Mouse (Mus musculus) brain, embryonic 18.5 days (tissue): ENCODE results near the gene Scarb1.

Source experiments
- DNase-seq: peaks from one replicate; pipeline ENCODE4 v3.0.0-alpha.2; 2012; ENCODE audit warnings: low read depth, low spot score

Scarb1 gene

DNA sequence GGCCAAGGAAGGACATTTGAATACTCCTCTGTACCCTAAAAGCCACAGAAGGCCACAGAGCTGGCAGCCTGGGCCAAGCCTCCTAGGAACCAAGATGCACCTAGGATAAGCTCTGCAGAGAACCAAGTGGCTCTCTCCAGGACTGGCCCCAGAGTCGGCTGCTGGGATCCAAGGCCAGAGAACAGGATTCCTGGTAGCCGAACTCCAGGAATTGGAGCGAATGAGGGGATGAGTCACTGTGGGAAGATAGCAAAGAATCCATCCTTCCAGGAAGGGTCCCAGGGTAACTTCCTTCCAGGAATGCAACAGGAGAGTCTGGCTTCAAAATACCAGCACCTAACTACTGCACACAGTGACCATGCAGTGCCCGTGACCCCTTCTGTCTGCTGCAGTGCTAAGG lies 8.6 kb downstream of the Scarb1 start:
- DNase-seq: no peak

DNA sequence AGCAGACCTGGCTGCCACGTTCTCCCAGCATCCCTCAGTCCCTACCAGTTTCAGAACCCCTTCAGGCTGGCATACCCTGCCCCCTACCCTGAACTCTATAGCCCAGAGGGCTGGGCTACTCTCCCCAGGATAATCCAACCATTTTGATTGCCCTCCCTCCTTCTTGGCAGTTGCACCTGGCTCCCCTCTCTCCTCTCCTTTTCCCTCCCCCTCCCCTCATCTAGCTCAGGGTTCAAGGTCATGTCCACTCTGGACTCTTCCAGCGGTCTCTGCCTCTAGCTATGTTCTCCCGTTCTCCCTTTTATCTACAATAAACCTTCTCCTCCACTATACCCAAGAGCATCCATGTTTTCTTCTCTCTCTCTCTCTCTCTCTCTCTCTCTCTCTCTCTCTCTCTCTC lies 9.1 kb downstream of the Scarb1 start:
- DNase-seq: no peak

DNA sequence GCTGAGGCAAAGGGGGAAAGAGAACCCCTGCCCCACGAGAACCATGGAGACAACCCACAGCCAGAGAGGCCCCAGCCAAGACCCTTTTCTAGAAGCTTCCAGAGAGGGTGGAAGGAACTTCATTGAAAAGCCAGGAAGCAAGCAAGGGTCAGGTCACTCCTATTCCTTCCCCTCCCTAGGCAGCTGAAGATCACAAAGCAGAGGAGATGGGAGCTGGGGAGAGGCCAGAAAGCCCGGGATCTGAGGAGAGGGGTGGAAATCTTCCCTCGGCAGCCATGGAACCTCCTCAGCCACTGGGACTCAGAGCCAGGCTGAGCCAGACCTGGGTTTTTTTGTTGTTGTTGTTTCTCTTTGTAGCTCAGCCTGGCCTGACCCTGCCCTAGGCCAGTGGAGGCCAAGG lies 9.8 kb downstream of the Scarb1 start:
- no peak for DNase-seq

DNA sequence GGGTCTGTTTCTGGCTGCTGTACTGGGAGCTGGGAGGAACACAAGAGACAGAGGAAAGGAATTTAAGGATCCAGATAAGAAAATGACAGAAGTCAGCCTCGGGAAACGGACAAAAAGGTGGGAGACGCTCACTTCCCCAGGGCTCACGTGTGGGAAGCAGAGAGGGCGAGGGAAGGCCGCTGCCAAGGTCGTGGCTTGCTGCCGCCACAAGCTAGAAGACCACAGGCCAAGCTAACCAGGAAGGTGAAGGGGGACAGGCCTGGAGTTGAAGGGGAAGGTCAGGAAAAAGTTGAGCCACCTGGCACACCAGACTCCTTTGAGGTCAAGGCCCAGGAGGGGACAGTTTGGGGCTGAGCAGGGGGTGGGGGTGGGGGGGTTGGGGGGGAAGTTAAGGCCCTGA lies 10.2 kb downstream of the Scarb1 start:
- DNase-seq: no peak

DNA sequence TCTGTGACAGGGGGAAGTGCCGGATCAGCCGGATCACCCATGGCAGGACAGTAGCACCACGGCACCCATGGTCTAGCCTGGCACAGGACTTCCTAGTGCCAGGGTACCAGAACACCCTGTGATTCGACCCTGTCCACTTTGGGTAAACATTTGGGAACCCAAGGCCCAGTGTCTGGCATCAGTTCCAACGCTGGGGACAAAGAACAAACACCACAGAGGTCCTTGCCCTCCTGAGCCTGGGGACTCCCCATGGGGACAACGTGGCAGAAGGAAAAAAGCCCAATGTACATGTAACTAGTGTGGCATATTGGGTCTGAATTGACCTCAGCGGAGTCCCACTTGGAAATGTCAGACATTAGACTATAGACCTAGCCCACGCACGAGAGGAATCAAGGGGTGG lies 10.7 kb downstream of the Scarb1 start:
- DNase-seq: no peak

DNA sequence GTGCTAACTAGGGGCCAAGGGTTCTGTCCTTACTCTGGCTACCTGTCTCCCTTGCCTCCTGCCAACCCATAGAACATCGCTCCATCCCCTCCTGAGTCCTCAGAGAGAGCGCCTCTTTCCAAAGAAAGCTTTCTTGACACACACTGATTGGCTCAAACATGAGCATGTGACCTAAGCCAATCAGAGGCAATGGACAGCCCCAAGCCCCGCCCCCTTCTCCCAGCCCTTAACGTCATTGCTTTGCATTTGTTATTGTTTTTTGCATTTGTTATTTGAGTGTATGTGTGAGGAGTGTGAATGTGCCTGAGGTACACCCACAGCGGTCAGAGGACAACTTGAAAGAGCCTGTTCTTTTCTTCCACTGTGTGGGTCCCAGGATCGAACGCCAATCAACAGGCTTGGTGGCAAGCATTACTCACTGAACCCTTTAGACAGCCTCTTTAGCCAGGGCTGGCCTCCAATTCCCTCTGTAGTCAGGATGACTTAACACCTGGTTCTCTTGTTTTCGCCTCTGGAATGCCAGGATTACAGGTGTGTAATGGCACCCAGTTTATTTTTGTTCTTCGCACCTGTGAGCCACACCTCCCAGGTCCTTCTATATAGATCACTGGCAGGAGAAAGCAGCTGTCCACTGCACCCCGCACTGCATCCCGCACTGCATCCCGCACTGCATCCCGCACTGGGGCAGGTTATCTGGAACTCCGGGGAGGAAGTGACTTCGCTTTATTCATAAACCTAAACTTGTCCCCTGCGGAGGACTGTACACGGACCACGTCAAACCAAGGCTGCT lies 13.1 kb downstream of the Scarb1 start:
- no peak for DNase-seq

DNA sequence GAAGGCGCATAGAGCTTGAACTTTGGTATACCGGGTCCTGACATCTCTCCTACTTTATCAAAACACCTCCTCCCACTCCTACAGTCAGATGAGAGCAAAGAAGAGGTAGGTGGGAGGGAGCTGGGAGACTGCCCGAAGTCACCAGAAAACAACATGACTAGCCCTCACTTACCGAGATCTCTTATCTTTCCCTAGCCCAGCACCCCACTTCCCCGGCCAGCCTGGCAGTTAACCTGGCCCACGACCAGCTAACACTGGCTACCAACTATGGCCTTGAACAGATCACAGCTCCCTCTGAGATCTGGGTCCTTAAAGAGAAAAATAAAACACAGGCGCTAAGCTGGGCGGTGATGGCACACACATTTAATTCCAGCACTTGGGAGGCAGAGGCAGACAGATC lies 14.5 kb downstream of the Scarb1 start:
- no peak for DNase-seq

DNA sequence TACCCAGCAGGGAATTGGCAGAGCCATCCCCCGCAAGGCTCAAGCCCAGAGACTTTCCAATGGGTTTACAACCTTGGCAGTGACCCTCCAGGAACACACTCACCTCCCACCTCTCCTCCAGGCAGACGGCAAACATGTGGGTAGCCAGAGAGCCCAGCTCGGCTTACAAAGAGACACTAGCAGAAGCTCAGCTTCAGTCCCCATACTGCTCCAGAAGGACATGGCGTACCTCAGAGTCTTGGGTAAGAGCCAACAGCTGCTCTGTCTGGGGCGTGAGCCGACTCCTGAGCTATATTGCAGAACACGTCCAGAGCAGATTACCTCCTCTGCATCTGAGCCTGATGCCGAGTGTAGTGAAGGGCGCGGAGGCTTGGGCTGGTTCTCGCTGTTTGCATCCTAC lies 15.0 kb downstream of the Scarb1 start:
- no peak for DNase-seq

DNA sequence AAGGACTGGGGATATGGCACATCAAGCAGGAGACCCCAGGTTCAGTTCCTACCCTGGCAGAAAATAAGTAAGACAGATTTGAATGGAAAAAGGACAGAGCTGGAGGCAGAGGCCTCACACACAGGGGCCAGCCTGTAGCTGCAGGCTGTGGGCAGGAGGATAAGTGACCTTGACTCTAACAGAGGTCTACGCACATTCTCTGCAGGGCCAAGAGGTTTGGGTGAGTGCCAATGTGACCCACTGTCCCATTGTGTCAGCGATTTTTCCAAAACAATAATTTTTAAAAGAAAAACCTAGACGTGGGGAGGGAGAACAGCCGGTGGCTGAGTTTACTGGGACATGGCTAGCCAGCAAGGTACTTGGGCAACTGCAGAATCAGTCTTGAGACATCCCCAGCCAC lies 15.6 kb downstream of the Scarb1 start:
- DNase-seq: no peak

DNA sequence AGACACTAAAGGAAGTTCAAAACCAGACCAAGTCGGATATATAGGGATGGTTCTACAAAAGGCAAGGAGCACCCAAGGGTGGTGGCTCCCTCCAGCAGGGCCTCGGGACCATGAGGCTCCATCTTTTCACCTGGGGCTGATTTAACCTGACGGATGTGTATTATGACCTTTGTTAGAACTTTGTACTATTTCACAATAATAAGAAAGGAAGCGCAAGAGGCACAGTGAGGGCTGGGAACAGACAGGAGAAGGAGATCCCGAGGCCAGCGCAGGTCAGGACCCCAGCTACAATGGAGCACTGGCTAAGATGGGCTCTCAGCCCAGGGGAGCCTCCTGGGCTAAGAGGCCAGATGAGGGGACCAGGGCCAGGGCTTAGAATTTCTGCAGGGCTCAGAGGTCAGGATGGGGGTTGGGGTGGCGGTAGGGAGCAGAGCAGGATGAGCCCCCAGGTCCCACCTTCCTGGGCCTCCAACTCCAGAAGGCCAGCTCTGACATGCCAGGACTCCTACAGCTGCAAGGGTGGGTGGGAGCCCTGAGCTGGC lies 16.9 kb downstream of the Scarb1 start:
- no peak for DNase-seq

DNA sequence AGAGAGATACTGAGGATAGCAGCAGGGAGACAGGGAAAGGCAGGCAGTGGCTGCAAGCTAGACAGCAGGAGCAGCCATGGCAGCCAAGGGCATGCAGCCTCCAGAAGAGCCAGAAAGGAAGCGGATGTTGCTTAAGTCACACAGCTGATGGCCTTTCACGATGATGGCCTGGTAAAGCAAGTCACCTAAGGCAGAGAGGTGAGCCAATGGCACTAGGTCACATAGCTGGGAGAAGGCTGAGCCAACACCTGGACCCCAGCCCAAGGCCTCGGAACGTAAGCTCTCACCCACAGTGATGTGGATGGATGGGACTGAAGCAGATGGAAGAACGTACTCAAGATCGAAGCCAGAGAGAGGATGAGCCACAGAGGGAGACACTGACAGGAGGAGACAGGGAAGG lies 17.8 kb downstream of the Scarb1 start:
- no peak for DNase-seq

DNA sequence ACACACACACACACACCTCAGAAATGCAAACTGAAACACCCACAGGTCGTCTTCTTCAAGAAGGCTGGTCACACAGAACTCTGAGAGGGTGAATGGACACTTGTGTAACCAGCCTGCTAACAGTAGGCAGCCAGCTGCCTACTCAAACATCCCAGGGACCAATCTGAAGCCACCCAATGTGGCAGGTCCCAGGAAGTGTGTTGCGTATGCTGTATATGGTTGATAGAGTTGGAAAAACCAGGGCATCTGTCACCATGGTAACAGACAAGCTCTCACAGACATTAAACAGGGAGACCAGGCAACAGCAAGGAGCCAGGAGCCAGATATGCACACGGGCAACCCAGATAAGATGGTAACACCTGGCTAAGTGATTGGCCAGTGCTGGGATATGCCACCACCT lies 19.1 kb downstream of the Scarb1 start:
- DNase-seq: no peak

DNA sequence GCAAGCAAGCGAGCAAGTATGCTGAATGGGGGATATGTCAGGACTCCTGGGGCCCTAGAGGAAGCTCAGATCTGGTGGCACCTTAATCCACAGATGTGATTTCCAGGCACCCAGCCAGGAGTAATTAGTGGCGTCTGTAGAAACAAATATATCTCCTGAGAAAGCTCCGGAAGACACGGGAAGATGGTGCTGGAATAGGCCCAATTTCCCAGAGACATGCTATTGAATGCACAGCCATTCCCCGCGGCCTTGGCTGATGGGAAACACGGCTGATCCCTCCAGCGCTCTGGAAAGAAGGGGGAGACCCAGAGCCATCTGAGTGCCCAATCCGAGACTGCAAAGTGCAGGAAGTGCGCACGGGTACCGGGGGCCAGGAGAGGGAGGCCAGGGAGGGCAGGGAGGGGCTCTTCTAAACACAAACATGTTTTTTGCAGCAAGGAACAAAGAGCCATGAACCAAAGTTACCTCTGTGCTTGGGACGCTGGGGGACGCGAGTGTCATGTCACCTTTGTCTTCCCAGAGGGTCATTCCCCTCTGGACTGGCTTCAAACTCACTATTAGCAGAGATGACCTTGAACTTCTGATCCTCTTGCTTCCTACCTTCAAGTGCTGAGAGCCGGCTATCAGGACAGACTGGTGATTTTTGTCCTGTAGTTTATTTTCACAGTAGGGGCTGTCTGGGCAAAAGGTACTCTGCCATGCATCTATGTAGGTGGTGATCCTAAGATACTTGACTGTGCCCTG lies 21.7 kb downstream of the Scarb1 start:
- DNase-seq: no peak

DNA sequence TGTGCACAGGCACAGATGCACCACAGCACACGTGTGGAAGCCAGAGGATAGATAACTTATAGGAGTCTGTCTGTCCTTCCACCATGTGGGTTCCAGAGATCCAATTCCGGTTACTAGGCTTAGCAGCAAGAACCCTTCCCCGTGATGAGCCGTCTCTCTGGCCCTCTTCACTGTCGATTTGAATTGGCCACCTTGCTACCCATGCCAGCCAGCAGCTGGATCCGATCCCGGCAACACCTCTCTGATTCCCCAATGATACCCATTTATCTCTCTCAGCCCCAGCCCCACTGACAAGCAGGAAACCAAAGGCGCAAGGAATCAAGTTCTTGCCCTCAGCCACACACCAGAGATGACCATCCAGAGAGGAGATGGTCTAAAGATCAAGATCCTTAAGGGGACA lies 22.9 kb downstream of the Scarb1 start:
- no peak for DNase-seq

DNA sequence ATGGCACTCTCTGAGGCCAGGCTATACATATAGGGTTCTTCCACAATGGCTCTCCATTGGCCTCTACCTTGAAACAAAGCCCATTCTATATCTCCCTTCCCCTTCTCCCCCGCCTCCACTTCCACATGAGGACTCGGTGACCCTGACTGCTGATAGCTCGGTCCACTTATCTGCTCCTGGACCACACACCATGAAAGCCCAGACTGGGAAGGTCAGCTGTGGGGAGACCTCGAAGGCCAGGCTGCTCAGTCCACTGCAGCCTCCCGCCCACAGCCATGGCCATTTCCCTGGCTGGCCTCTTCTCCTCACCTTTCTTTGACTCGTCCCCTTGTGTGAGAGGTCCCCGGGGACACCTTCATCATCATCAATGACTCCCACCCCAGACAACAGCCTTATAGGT lies 23.6 kb downstream of the Scarb1 start:
- no peak for DNase-seq

DNA sequence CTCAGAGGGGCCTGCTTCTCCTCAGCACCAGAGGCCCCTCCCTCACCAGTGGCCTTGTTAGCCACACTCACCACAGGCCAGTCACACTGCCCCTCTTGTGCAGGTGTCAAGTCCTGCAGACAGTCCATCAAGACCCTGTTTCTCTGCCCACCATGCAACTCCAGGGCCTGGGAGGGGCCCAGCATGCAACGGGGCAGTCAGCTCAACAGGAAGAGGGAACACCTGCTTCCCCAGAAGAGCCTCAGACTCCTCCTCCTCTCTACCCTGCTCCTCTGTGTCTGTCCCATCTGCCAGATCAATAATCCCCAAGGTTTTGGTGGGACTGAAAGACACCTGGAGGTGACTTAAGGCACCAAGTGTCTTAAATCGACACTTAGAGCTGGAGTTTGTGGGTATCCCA lies 24.1 kb downstream of the Scarb1 start:
- DNase-seq: no peak

DNA sequence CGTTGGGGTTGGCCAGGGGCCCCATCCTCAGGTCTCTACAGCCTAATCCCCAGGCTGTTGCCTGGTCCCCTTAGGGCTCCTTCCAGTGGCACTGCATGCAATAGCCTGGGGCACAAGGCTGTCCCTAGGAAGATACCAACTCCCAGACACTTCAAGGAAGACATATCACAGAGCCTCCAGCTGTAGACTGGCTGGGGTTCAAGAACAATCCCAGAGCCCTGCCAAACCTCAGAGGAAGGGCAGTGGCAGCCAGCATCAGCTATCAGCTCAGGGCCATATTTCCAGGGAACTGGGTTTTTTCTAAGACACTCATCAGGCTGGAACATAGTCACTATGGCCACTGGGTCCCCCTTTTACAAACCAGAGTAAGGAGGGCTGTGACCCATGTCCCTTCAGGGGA lies 25.8 kb downstream of the Scarb1 start:
- DNase-seq: no peak

DNA sequence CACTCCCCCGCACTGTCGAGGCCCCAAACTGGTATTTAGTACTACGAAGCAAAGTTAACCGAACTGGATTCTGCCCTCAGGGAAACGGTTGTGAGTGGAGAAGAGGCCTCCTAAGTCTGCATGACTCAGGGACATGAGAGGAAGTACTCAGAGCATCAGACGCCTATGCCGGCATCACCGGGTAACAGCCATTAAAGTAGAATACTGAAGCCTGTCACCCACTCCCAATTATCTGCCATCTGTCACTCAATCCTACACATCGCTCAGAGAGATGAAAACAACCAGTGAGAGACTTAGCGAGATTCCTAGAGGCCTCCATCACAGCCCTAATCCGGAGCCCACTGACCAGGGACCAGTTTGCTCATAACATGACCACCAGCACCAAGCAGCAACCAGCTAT lies 26.9 kb downstream of the Scarb1 start:
- no peak for DNase-seq

DNA sequence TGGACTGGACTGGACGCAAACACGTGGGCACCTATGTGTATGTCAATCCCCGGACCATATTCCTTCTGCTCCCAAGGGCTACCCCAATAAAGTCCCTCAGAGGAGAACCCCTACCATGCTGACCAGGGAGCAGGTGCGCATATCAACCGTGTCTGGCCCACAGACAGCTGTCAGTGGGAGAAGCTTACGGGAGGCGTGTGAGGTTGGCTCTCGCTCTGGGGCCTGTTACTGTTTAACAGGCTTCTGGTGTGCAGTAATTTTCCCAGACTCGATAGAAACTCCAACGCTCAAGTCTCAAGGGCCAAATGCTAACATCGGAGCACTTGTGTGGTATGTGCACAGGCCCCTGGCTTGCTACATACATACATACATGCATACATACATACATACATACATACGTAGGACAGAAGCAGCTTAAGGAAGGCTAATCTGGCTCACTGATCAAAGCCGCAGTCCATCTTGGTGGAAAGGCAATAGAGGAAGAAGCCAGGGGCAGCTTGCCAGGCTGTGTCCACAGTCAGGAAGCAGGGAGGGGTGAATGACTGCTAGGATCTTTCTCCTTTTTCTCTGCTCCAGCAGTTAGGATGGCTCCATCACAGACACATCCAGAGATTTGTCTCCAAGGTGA lies 27.8 kb downstream of the Scarb1 start:
- DNase-seq: no peak

DNA sequence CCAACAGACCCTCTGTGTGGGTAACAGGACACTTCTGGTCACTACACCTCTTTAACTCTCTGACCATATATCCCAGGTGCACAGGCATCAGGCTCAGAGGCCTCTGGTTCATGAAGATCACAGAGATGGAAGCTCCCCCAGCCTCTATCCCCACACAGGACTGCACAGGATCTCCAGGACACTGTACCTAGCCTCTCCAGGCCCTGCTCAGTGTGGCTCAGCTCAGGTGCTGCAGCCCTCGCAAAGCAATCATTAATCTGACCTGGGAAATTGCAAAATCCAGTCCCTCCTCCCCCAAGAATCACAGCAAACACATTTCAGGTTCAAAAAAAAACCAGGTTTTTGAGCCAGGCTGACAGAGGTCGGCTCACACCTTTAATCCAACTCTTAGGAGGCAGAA lies 29.9 kb downstream of the Scarb1 start:
- DNase-seq: no peak

DNA sequence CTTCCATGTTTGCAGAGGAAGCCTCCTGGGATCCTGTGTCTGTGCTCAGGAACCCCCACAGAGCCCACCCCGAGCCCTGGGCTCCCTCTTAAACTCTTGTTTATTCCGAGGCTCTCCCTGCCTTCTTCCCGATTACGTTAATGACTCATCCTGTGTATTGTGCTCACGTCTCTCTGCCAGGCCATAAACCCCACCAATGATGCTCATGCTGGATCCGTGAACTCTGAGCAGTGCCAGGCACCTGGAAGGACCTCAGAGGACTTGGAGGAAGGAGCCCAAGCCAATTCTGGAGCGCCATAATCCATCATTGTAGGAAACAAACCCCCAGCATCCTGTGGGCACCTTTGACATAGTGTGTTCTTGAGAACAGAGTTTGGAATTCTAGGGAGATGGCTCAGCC lies 31.7 kb downstream of the Scarb1 start:
- DNase-seq: no peak

DNA sequence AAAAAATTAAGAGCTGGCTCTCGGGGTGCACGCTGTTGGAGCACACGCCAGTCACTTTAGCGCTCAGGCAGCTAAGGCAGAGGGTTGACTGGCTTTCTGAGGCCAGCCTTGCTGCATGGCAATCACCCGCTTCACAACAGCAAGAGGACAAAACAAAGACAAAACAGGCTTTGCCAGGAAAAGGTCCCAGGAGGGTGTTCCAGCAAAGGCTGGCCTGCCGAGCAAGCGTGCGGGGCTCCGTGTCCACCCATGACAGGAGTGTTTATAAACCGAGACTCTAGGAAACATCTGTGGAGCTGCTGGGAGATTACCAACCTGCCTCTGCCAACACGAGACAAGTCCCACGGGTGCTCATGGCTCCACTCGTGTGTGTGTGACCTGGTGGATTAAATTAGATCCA lies 34.1 kb downstream of the Scarb1 start:
- DNase-seq: no peak

DNA sequence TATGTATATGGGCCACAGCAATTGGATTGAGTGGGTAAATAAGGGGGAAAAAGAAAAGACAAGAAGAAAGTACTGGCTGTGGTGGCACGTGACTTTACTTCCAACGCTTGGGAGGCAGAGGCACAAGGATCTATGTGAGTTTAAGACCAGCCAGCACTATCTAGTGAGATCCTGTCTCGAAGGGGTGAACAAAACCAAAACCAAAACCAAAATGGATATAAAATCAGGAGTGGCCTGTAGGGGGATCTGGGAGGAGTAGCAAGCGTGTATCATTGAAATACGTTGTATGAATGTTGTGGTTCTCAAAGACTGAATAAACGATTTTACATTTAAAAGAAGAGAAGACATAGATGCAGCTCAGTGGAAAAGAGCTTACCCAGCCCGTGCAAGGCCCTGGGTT lies 34.5 kb downstream of the Scarb1 start:
- no peak for DNase-seq
